In genomic region chr1:132355841-132356242, GRCm38 (mm10) we compare ENCODE assay signal across 1 mouse cellular context.
TF ChIP-seq lines count a peak whose summit lies in the region.

No protein-coding gene starts in this region.

TF ChIP-seq in C2C12, 6 proteins besides CTCF, POLR2A, EP300 and RAD21:
- TF ChIP-seq MYOG (IDR thresholded peaks at IDR 0.05; ENCODE audit: control insufficient read depth, extremely low read depth, insufficient read length) (no peak), MAX (IDR thresholded peaks at IDR 0.05) (peak; percentile 24)
